Mouse (Mus musculus): Measurements from ENCODE around the gene Mark3. TPM values are rescaled to one million over a fixed set of nuclear protein-coding genes. Genes with fewer than 3 reads are reported as not detected.

Mark3 gene
- polyA plus RNA-seq, 1 experiment: 2.0 TPM

DNA sequence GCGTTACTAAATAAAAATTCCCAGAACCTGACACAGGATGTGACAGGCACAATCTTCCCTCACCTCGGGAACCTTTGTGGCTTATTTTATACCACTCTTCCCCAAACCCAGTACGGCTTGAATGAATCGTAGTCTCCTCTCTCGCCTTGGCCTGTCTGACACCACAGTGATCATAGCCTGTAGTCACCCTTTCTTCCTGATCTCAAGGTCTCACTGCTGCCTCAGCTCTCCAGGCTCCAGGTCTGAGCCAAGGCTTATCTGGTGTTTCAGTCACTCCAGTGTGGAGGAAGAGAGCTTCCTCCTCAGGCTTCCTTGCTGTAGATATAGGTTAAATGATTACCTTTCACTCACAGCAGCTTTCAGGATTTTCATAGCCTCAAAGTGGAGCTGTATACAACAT lies 25.3 kb downstream of the Mark3 start:
- no peaks in the 10 kb centered on the region for H3K27me3 ChIP-seq (ENCODE audit: control insufficient read depth)
- peaks cover 85% of the 10 kb centered on the region for H3K36me3 ChIP-seq (ENCODE audit: control insufficient read depth)
- H3K4me3 ChIP-seq (replicated peaks): no peak overlapping the region
- TF ChIP-seq GATA1 (IDR thresholded peaks at IDR 0.05; ENCODE audit: low read length) (no peak), TAL1 (IDR thresholded peaks at IDR 0.05; ENCODE audit: low read length) (no peak)
- H3K9me3 ChIP-seq (ENCODE audit: control insufficient read depth, low read length): no peaks in the 10 kb centered on the region
- peaks cover 5% of the 10 kb centered on the region; the same call in 1 of the 2 replicates for H3K4me1 ChIP-seq (ENCODE audit: control insufficient read depth)

DNA sequence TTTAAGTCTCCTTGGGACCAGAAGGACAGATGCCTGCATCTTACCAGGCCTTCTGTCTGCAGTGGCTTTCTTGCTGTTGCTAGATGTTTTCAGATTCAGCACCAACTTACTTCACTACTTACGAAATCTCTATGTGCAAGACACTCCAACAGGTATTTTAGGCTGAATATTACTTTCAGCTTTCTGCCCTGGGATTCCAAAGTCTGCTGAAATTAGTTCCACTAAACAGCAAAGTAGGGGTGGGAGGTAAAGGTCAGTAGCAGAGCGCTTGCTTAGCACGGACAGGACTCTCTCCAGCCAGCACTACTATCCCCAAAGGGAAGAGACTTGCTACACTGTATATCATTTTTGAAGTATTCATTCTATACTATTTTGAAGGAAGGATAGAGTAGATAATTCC lies 29.5 kb downstream of the Mark3 start:
- TF ChIP-seq TAL1 (IDR thresholded peaks at IDR 0.05; ENCODE audit: low read length) (no peak), GATA1 (IDR thresholded peaks at IDR 0.05; ENCODE audit: low read length) (no peak)
- Histone ChIP-seq H3K4me1 (ENCODE audit: control insufficient read depth) (peaks cover 5% of the 10 kb centered on the region; the same call in 1 of the 2 replicates), H3K27me3 (ENCODE audit: control insufficient read depth) (no peaks in the 10 kb centered on the region), H3K4me3 (replicated peaks) (no peak overlapping the region), H3K9me3 (ENCODE audit: control insufficient read depth, low read length) (no peaks in the 10 kb centered on the region), H3K36me3 (ENCODE audit: control insufficient read depth) (peaks cover 73% of the 10 kb centered on the region)

- H3K4me3 ChIP-seq (replicated peaks): no peak overlapping the region
- H3K27me3 ChIP-seq (ENCODE audit: control insufficient read depth): no peaks in the 10 kb centered on the region
- no peak for TF ChIP-seq TAL1 (IDR thresholded peaks at IDR 0.05; ENCODE audit: low read length)
- no peak for TF ChIP-seq GATA1 (IDR thresholded peaks at IDR 0.05; ENCODE audit: low read length)
- peaks cover 67% of the 10 kb centered on the region for H3K36me3 ChIP-seq (ENCODE audit: control insufficient read depth)
- H3K9me3 ChIP-seq (ENCODE audit: control insufficient read depth, low read length): no peaks in the 10 kb centered on the region
- H3K4me1 ChIP-seq (ENCODE audit: control insufficient read depth): peaks cover 3% of the 10 kb centered on the region; the same call in 1 of the 2 replicates
Observed at GRCm38 (mm10) chr12:111605619-111606018, 31.3 kb downstream of the Mark3 start.

DNA sequence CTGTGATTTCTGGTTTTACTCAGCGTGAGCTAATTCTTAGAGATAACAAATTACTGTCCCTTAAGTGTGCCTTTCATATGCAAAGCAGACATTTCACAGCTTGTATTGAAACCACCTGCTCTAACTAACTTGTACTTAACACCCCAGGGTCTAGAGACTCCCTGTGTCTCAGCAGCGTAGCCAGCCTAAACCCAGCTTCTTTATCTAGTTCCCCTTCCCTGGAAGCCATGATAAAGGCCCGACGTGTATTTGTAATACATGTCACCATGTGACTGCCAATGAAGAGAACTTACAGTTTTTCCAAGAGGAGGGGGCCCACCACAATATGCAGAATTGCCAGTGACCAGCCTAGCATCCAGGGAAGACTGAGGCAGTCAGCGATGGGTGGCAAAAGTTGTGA lies 33.7 kb downstream of the Mark3 start:
- no peaks in the 10 kb centered on the region for H3K27me3 ChIP-seq (ENCODE audit: control insufficient read depth)
- H3K36me3 ChIP-seq (ENCODE audit: control insufficient read depth): peaks cover 67% of the 10 kb centered on the region
- TF ChIP-seq GATA1 (IDR thresholded peaks at IDR 0.05; ENCODE audit: low read length) (no peak), TAL1 (IDR thresholded peaks at IDR 0.05; ENCODE audit: low read length) (no peak)
- no peak overlapping the region for H3K4me3 ChIP-seq (replicated peaks)
- no peaks in the 10 kb centered on the region for H3K4me1 ChIP-seq (ENCODE audit: control insufficient read depth)
- no peaks in the 10 kb centered on the region for H3K9me3 ChIP-seq (ENCODE audit: control insufficient read depth, low read length)

DNA sequence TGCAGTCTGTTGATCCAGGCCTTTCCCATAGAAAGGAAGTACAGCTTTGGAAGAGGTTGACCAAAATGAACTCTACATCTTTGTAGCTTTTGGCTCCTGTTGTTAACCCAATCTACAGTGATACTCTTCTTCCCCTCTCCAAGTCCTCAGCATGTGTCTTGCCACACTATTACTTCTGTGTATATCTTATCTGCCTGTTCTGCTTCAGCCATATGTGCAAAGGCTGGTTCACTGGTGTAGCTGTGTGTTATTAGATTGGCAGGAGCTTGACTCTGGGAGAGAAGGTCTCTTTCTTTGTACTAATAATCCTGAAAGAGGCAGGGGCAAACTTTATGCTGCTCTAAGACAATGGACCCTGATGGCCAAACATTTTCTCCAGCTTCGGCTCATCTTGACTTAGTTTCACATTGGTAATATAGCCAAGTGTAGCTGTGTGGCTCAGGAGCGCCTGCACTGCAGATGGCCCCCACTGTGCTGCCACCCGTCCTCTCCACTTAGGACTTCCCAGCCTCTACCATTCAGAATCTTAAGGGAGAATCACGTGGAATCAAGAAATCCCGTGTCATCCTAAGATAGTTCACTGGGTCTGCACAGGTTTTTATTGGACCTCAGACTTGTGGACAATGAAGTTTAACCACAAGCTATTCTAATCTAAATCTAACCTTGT lies 40.3 kb downstream of the Mark3 start:
- Histone ChIP-seq H3K27me3 (ENCODE audit: control insufficient read depth) (no peaks in the 10 kb centered on the region), H3K4me1 (ENCODE audit: control insufficient read depth) (peaks cover 9% of the 10 kb centered on the region), H3K4me3 (replicated peaks) (no peak overlapping the region), H3K9me3 (ENCODE audit: control insufficient read depth, low read length) (no peaks in the 10 kb centered on the region), H3K36me3 (ENCODE audit: control insufficient read depth) (peaks cover 69% of the 10 kb centered on the region)
- TF ChIP-seq TAL1 (IDR thresholded peaks at IDR 0.05; ENCODE audit: low read length) (no peak), GATA1 (IDR thresholded peaks at IDR 0.05; ENCODE audit: low read length) (no peak)

DNA sequence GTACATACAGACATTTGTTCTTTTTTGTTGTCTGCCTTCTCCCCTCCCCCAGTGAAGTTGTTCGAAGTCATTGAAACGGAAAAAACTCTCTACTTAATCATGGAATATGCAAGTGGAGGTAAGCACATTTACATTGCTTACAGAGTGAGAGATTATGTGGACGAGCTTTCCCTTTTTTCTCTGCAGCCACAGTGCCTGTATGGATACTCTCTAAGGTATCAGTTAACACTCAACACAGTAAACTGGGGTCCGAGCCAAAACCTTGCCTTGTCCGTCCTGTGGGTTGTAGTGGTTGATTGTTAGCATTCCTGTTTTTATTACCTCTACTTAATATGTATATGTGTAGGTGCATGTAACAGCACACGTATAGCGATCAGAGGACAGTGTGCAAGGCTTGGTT lies 43.9 kb downstream of the Mark3 start:
- TF ChIP-seq TAL1 (IDR thresholded peaks at IDR 0.05; ENCODE audit: low read length): no peak
- TF ChIP-seq GATA1 (IDR thresholded peaks at IDR 0.05; ENCODE audit: low read length): no peak
- Histone ChIP-seq H3K4me1 (ENCODE audit: control insufficient read depth) (peaks cover 9% of the 10 kb centered on the region), H3K27me3 (ENCODE audit: control insufficient read depth) (no peaks in the 10 kb centered on the region), H3K36me3 (ENCODE audit: control insufficient read depth) (peaks cover 72% of the 10 kb centered on the region), H3K4me3 (replicated peaks) (no peak overlapping the region), H3K9me3 (ENCODE audit: control insufficient read depth, low read length) (no peaks in the 10 kb centered on the region)

GRCm38 (mm10) chr12:111648061-111648645 lies 73.8 kb downstream of the Mark3 start:
- Histone ChIP-seq H3K4me3 (replicated peaks) (no peak overlapping the region), H3K4me1 (ENCODE audit: control insufficient read depth) (no peaks in the 10 kb centered on the region), H3K27me3 (ENCODE audit: control insufficient read depth) (no peaks in the 10 kb centered on the region), H3K9me3 (ENCODE audit: control insufficient read depth, low read length) (no peaks in the 10 kb centered on the region), H3K36me3 (ENCODE audit: control insufficient read depth) (peaks cover 95% of the 10 kb centered on the region)
- no peak for TF ChIP-seq TAL1 (IDR thresholded peaks at IDR 0.05; ENCODE audit: low read length)
- no peak for TF ChIP-seq GATA1 (IDR thresholded peaks at IDR 0.05; ENCODE audit: low read length)

DNA sequence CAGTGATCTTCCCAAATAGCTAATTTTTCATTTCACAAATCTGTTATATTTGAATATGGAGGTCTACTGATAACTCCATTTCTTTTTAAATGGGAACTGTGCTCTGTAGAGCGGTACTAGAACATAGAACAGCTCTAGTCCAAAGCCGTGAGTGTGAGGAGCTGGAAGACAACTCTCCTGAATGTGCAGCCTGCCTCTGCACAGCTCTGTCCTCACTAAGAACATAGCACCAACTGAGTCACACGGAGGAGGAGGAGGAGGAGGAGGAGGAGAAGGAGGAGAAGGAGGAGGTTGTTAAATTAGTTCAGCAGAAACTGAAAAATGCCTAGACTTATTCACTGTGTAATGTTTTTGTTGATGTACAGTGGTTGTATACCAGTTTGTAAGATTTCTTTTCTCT lies 78.6 kb downstream of the Mark3 start:
- TF ChIP-seq GATA1 (IDR thresholded peaks at IDR 0.05; ENCODE audit: low read length): no peak
- TF ChIP-seq TAL1 (IDR thresholded peaks at IDR 0.05; ENCODE audit: low read length): no peak
- Histone ChIP-seq H3K27me3 (ENCODE audit: control insufficient read depth) (no peaks in the 10 kb centered on the region), H3K9me3 (ENCODE audit: control insufficient read depth, low read length) (no peaks in the 10 kb centered on the region), H3K4me1 (ENCODE audit: control insufficient read depth) (no peaks in the 10 kb centered on the region), H3K4me3 (replicated peaks) (no peak overlapping the region), H3K36me3 (ENCODE audit: control insufficient read depth) (peaks cover 96% of the 10 kb centered on the region)

DNA sequence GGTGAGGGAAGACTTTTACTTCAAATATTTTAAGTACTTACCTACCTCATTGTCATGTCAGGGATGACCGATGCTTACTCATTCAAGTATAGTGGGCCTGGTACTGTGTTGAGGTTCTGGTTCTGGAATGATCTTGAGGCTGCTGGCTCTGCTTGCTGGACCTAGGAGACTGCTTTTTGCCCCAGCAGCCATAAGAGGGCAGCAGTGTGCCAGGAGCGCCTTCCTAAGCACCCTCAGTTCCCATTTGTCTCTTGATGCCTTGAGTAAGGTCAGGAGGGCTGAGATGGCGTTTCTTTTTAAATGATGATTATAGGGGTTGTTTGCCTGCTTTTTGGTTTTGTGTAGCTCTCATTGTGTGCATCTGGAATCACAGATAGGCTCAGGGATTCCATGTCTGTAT lies 79.1 kb downstream of the Mark3 start:
- H3K36me3 ChIP-seq (ENCODE audit: control insufficient read depth): peaks cover 93% of the 10 kb centered on the region

More for the DNA sequence above, 79.1 kb downstream of the Mark3 start:
- Histone ChIP-seq H3K4me3 (replicated peaks) (no peak overlapping the region), H3K27me3 (ENCODE audit: control insufficient read depth) (no peaks in the 10 kb centered on the region), H3K9me3 (ENCODE audit: control insufficient read depth, low read length) (no peaks in the 10 kb centered on the region), H3K4me1 (ENCODE audit: control insufficient read depth) (no peaks in the 10 kb centered on the region)
- TF ChIP-seq GATA1 (IDR thresholded peaks at IDR 0.05; ENCODE audit: low read length) (no peak), TAL1 (IDR thresholded peaks at IDR 0.05; ENCODE audit: low read length) (no peak)

Measured in erythroblast, embryonic 14.5 days (primary cell).